Mouse (Mus musculus): ENCODE measurements at regions not wholly inside any gene's neighbourhood (a gene's known extent, or its start where the extent isn't known, plus 50 kb on each side); places are given as distances from the start of the nearest gene placed in this dataset.

GRCm38 (mm10) chr14:36414180-36414579 is 319.5 kb downstream of the 4930474N05Rik start:
- no peak for TF ChIP-seq TCF12 (IDR thresholded peaks at IDR 0.05; ENCODE audit: insufficient read depth, poor library complexity, severe bottlenecking)
- no peak for TF ChIP-seq MAX (IDR thresholded peaks at IDR 0.05; ENCODE audit: low read depth)
- no peak for TF ChIP-seq SRF (IDR thresholded peaks at IDR 0.05; ENCODE audit: control insufficient read depth, insufficient read length, low read depth)
- no peak for TF ChIP-seq MYOD1 (IDR thresholded peaks at IDR 0.05; ENCODE audit: control insufficient read depth in 1 of 3, insufficient read length in 2 of 3, low read depth in 2 of 3)
- TF ChIP-seq E2F4 (IDR thresholded peaks at IDR 0.05; ENCODE audit: insufficient read depth) = no peak
- no peak for TF ChIP-seq CEBPB (IDR thresholded peaks at IDR 0.05; ENCODE audit: insufficient read depth, poor library complexity, severe bottlenecking)
- TF ChIP-seq POLR2A (IDR thresholded peaks at IDR 0.05; ENCODE audit: insufficient read length, low read depth) = no peak
- TF ChIP-seq USF1 (IDR thresholded peaks at IDR 0.05; ENCODE audit: low read depth) = no peak
- TF ChIP-seq POLR2AphosphoS2 (IDR thresholded peaks at IDR 0.05; ENCODE audit: insufficient read length, low read depth) = no peak
- TF ChIP-seq TCF3 (IDR thresholded peaks at IDR 0.05; ENCODE audit: insufficient read length, low read depth) = no peak
- TF ChIP-seq REST (IDR thresholded peaks at IDR 0.05; ENCODE audit: insufficient read depth, insufficient read length) = no peak
- TF ChIP-seq MYOG (IDR thresholded peaks at IDR 0.05; ENCODE audit: control insufficient read depth in 1 of 3, insufficient read depth in 1 of 3, insufficient read length in 2 of 3, low read depth in 2 of 3) = no peak
- Histone ChIP-seq H3K79me2 (ENCODE audit: control insufficient read depth, insufficient read depth) (no peaks in the 10 kb centered on the region), H3ac (ENCODE audit: control insufficient read depth, insufficient read length) (no peak overlapping the region)

More at GRCm38 (mm10) chr14:36414180-36414579, 319.5 kb downstream of the 4930474N05Rik start:
- H3K27me3 ChIP-seq (ENCODE audit: control insufficient read depth, insufficient read depth, insufficient read length) = no peaks in the 10 kb centered on the region
- H3K36me3 ChIP-seq (ENCODE audit: control insufficient read depth, insufficient read depth) = no peaks in the 10 kb centered on the region
- H3K4me3 ChIP-seq = no peak overlapping the region
- no peak overlapping the region for H3K4me2 ChIP-seq (ENCODE audit: low read depth)
